10 mouse cellular contexts compared by ENCODE assay signal in genomic region chr13:43300906-43301305, GRCm38 (mm10). TPM values are rescaled to one million over a fixed set of nuclear protein-coding genes. Genes with fewer than 3 reads are reported as not detected.
DNase-seq lines count a peak whose midpoint lies in the region; ATAC-seq and TF ChIP-seq lines count a peak whose summit lies in the region.
"Had no signal": no experiment of that assay in that cellular context is flagged by ENCODE, and none has a peak within 500 bp of the region (broad histone marks: within the 10 kb centered on the region; RNA-seq: fewer than 3 reads in every experiment).

No protein-coding gene starts in this region.

- 5% methylated on average over 9 of the region's 9 CpGs for WGBS in spleen, adult 2 months
- WGBS in liver, embryonic 12.5 days (ENCODE audit: insufficient replicate concordance): 8% methylated on average over 9 of the region's 9 CpGs

- DNase-seq in heart, adult 11 months: peak; percentile 89
- DNase-seq in heart, adult 8-10 months (ENCODE audit: low spot score): no peak
- DNase-seq in spleen, adult 2 months (ENCODE audit: low read depth in 1 of 2, low spot score in 2 of 2): peak in 1 of 2 experiments; percentile 34
- DNase-seq in spleen, postnatal 14 days (ENCODE audit: low spot score in 2 of 2): no peak
- peak; percentile 27 to 42 for DNase-seq in thymus, postnatal 36 days
- DNase-seq in ovary, postnatal 36 days (ENCODE audit: low spot score): no peak
- DNase-seq in urinary bladder, postnatal 36 days (ENCODE audit: low spot score in 2 of 2): no peak

- H3K27me3 ChIP-seq in spleen, adult 2 months (ENCODE audit: control insufficient read depth, insufficient read depth, low read length): no peaks in the 10 kb centered on the region
- peaks cover 73% of the 10 kb centered on the region for H3K27me3 ChIP-seq in liver, embryonic 12.5 days (replicated peaks)
- H3K27me3 ChIP-seq: Patski had no signal

- H3K4me2 ChIP-seq in liver, embryonic 12.5 days: peak overlapping the region; percentile 99

- no peaks in the 10 kb centered on the region for H3K36me3 ChIP-seq in spleen, adult 2 months (ENCODE audit: control insufficient read depth, insufficient read depth, low read length)
- H3K36me3 ChIP-seq in liver, embryonic 12.5 days: no peaks in the 10 kb centered on the region

- no peak for ATAC-seq in liver, embryonic 12.5 days
- ATAC-seq: Patski had no signal

- no peak for TF ChIP-seq CTCF in spleen, adult 2 months (IDR thresholded peaks at IDR 0.05; ENCODE audit: extremely low read depth, insufficient read depth, insufficient read length, insufficient replicate concordance)

- peaks cover 23% of the 10 kb centered on the region; the same call in 1 of the 2 replicates for H3K4me1 ChIP-seq in spleen, adult 2 months (ENCODE audit: control insufficient read depth, insufficient read depth, insufficient read length)
- H3K4me1 ChIP-seq in liver, embryonic 12.5 days: peaks cover 53% of the 10 kb centered on the region

- H3K9me3 ChIP-seq in liver, embryonic 12.5 days (replicated peaks): no peaks in the 10 kb centered on the region

- no peak overlapping the region for H3K4me3 ChIP-seq in spleen, adult 2 months (ENCODE audit: extremely low read depth, insufficient read depth, insufficient read length)
- no peak overlapping the region for H3K4me3 ChIP-seq in liver, embryonic 12.5 days
- H3K4me3 ChIP-seq: erythroblast, embryonic 14.5 days had no signal

- 0 out of 2 replicates have a peak overlapping the region, but pooled peaks have one; percentile 1 for H3K27ac ChIP-seq in spleen, adult 2 months (ENCODE audit: insufficient read depth, low read length)
- H3K27ac ChIP-seq in liver, embryonic 12.5 days: no peak overlapping the region

- TF ChIP-seq POLR2A in spleen, adult 2 months (IDR thresholded peaks at IDR 0.05; ENCODE audit: low read depth, low read length): no peak

- H3K9ac ChIP-seq in liver, embryonic 12.5 days: no peak overlapping the region

RNA-seq across cellular contexts. Expression of gene Gfod1, which starts 3.1 kb away (rescaled TPM):
- total RNA-seq in heart, adult 8-10 months (2022): 10 to 100 TPM; 28.2 to 33.9 (median 30.5) TPM
- 2.8 and 3.5 TPM in 2 replicates for polyA plus RNA-seq in spleen, adult 2 months (2012; rRNA removed)
- 0.18 and 0.54 TPM in 2 replicates for polyA plus RNA-seq in liver, embryonic 12.5 days (2016; fragmentation: Nextera tagmentation; extraction: Ambion mirVana)

Comparison
In these comparisons a context has a peak if more than half of its experiments do, and no peak if none do; other contexts are left out.
1. DNase-seq: peak in heart, adult 11 months (single experiment) and thymus, postnatal 36 days (2 of 2); none in heart, adult 8-10 months (single experiment), spleen, postnatal 14 days (0 of 2), ovary, postnatal 36 days (single experiment) and urinary bladder, postnatal 36 days (0 of 2).